ENCODE assay signal across 7 mouse cellular contexts in genomic region chr4:53218291-53218640, GRCm38 (mm10). TPM values are rescaled to one million over a fixed set of nuclear protein-coding genes. Genes with fewer than 3 reads are reported as not detected.
DNase-seq lines count a peak whose midpoint lies in the region; ATAC-seq and TF ChIP-seq lines count a peak whose summit lies in the region.

No protein-coding gene starts in this region.

- H3K27ac ChIP-seq in lung, postnatal 0 days (ENCODE audit: low read length), result peak overlapping the region; percentile 76; the same call in 1 of the 2 replicates
- H3K27ac ChIP-seq in forebrain, postnatal 0 days (ENCODE audit: low read depth, low read length), result peak overlapping the region; percentile 85
- H3K27ac ChIP-seq in liver, embryonic 16.5 days (ENCODE audit: low read length), result no peak overlapping the region
- H3K27ac ChIP-seq in stomach, postnatal 0 days (replicated peaks), result peak overlapping the region; percentile 40; the same call in 1 of the 2 replicates

- H3K4me3 ChIP-seq in lung, postnatal 0 days (ENCODE audit: low read depth, low read length), result peak overlapping the region; percentile 45
- H3K4me3 ChIP-seq in forebrain, postnatal 0 days (ENCODE audit: low read depth, low read length), result peak overlapping the region; percentile 45
- peak overlapping the region; percentile 51; the same call in 1 of the 2 replicates for H3K4me3 ChIP-seq in liver, embryonic 16.5 days (ENCODE audit: low read depth, low read length)
- peak overlapping the region; percentile 46 for H3K4me3 ChIP-seq in stomach, postnatal 0 days (ENCODE audit: low read depth, low read length)

- TF ChIP-seq CTCF in lung, postnatal 0 days (IDR thresholded peaks at IDR 0.05), result no peak
- no peak for TF ChIP-seq CTCF in forebrain, postnatal 0 days (IDR thresholded peaks at IDR 0.05; ENCODE audit: low read depth)
- TF ChIP-seq CTCF in stomach, postnatal 0 days (IDR thresholded peaks at IDR 0.05; ENCODE audit: low read depth), result no peak

- no peak overlapping the region for H3K9ac ChIP-seq in lung, postnatal 0 days (replicated peaks; ENCODE audit: low read depth)
- peak overlapping the region; percentile 67 for H3K9ac ChIP-seq in forebrain, postnatal 0 days
- no peak overlapping the region for H3K9ac ChIP-seq in liver, embryonic 16.5 days (ENCODE audit: low read depth, low read length)
- peak overlapping the region; percentile 55 for H3K9ac ChIP-seq in stomach, postnatal 0 days (ENCODE audit: low read length)

- DNase-seq in lung, postnatal 0 days (ENCODE audit: low spot score), result no peak
- DNase-seq in lung, postnatal 14 days, result no peak
- DNase-seq in forebrain, postnatal 0 days, result no peak
- no peak for DNase-seq in stomach, postnatal 0 days (ENCODE audit: low spot score)
- DNase-seq in layer of hippocampus, adult 18-20 months (ENCODE audit: low spot score in 2 of 2), result no peak
- no peak for DNase-seq in cerebellum, adult 8-10 months

- H3K4me2 ChIP-seq in lung, postnatal 0 days (replicated peaks; ENCODE audit: low read depth, low read length), result peak overlapping the region; percentile 86
- H3K4me2 ChIP-seq in forebrain, postnatal 0 days (ENCODE audit: low read depth), result peak overlapping the region; percentile 74
- H3K4me2 ChIP-seq in liver, embryonic 16.5 days (ENCODE audit: low read depth, low read length), result peak overlapping the region; percentile 60
- peak overlapping the region; percentile 85 for H3K4me2 ChIP-seq in stomach, postnatal 0 days (replicated peaks; ENCODE audit: low read depth)

- H3K36me3 ChIP-seq in lung, postnatal 0 days (ENCODE audit: insufficient read depth, low read length), result no peaks in the 10 kb centered on the region
- no peaks in the 10 kb centered on the region for H3K36me3 ChIP-seq in forebrain, postnatal 0 days (ENCODE audit: insufficient read depth)
- no peaks in the 10 kb centered on the region for H3K36me3 ChIP-seq in liver, embryonic 16.5 days (ENCODE audit: control insufficient read depth, insufficient read depth)
- H3K36me3 ChIP-seq in stomach, postnatal 0 days (ENCODE audit: control insufficient read depth, insufficient read depth, low read length), result no peaks in the 10 kb centered on the region

- no peaks in the 10 kb centered on the region for H3K9me3 ChIP-seq in lung, postnatal 0 days (ENCODE audit: low read length)
- H3K9me3 ChIP-seq in forebrain, postnatal 0 days (ENCODE audit: low read length), result no peaks in the 10 kb centered on the region
- no peaks in the 10 kb centered on the region for H3K9me3 ChIP-seq in liver, embryonic 16.5 days (replicated peaks; ENCODE audit: control insufficient read depth, low read length)
- H3K9me3 ChIP-seq in stomach, postnatal 0 days (ENCODE audit: control insufficient read depth, low read length), result no peaks in the 10 kb centered on the region

- H3K27me3 ChIP-seq in lung, postnatal 0 days (replicated peaks; ENCODE audit: insufficient read depth, low read length), result no peaks in the 10 kb centered on the region
- H3K27me3 ChIP-seq in forebrain, postnatal 0 days (ENCODE audit: insufficient read depth, low read length), result no peaks in the 10 kb centered on the region
- H3K27me3 ChIP-seq in liver, embryonic 16.5 days (ENCODE audit: control insufficient read depth, insufficient read depth, low read depth, low read length), result no peaks in the 10 kb centered on the region; the same call in 1 of the 2 replicates
- H3K27me3 ChIP-seq in stomach, postnatal 0 days (ENCODE audit: control insufficient read depth, insufficient read depth, low read length), result no peaks in the 10 kb centered on the region

- 35% methylated on average over 5 of the region's 5 CpGs for WGBS in lung, postnatal 0 days
- 29% methylated on average over 5 of the region's 5 CpGs for WGBS in forebrain, postnatal 0 days
- WGBS in liver, embryonic 16.5 days (ENCODE audit: insufficient replicate concordance), result 42% methylated on average over 5 of the region's 5 CpGs
- 31% methylated on average over 5 of the region's 5 CpGs for WGBS in stomach, postnatal 0 days

- H3K4me1 ChIP-seq in lung, postnatal 0 days (ENCODE audit: insufficient read depth, low read depth, low read length), result peaks cover 15% of the 10 kb centered on the region
- peaks cover 13% of the 10 kb centered on the region for H3K4me1 ChIP-seq in forebrain, postnatal 0 days (ENCODE audit: insufficient read depth)
- peaks cover 9% of the 10 kb centered on the region for H3K4me1 ChIP-seq in liver, embryonic 16.5 days (ENCODE audit: control insufficient read depth, low read depth, low read length)
- peaks cover 4% of the 10 kb centered on the region; the same call in 1 of the 2 replicates for H3K4me1 ChIP-seq in stomach, postnatal 0 days (replicated peaks; ENCODE audit: control insufficient read depth, insufficient read depth)

- no peak for ATAC-seq in lung, postnatal 0 days
- no peak for ATAC-seq in forebrain, postnatal 0 days
- ATAC-seq in liver, embryonic 16.5 days (ENCODE audit: low read depth), result no peak
- ATAC-seq in stomach, postnatal 0 days (ENCODE audit: low FRiP score, low TSS enrichment), result no peak

- TF ChIP-seq EP300 in lung, postnatal 0 days (IDR thresholded peaks at IDR 0.05), result 0 out of 2 replicates have a peak, but pooled peaks have one; percentile 24
- no peak for TF ChIP-seq EP300 in stomach, postnatal 0 days (optimal IDR thresholded peaks at IDR 0.05)

RNA-seq across cellular contexts. Expression of gene Abca1, which starts 58.6 kb away (rescaled TPM):
- polyA plus RNA-seq in lung, postnatal 0 days (2015; fragmentation: Nextera tagmentation; extraction: Ambion mirVana), result 3.7 and 4.6 TPM in 2 replicates
- 26.4 and 39.2 TPM in 2 replicates for total RNA-seq in forebrain, postnatal 0 days (2014; rRNA removed)
- polyA plus RNA-seq in forebrain, postnatal 0 days (2015; fragmentation: Nextera tagmentation; extraction: Ambion mirVana), result 3.7 and 6.3 TPM in 2 replicates
- polyA plus RNA-seq in liver, embryonic 16.5 days (2015; fragmentation: Nextera tagmentation; extraction: Ambion mirVana), result 17.0 and 19.0 TPM in 2 replicates
- polyA plus RNA-seq in stomach, postnatal 0 days (2015; fragmentation: Nextera tagmentation; extraction: Ambion mirVana), result 1.6 and 2.0 TPM in 2 replicates
- 10 to 100 TPM; 21.4 to 21.7 TPM for total RNA-seq in layer of hippocampus, adult 18-20 months (2021)

Comparison
In these comparisons a context has a peak if more than half of its experiments do, and no peak if none do; other contexts are left out.
1. H3K9ac ChIP-seq: peak in forebrain, postnatal 0 days (single experiment) and stomach, postnatal 0 days (single experiment); none in lung, postnatal 0 days (single experiment) and liver, embryonic 16.5 days (single experiment).
2. Peak in every context shown above with its lines, with median percentiles within 50 percentile points of each other: H3K4me2 ChIP-seq and H3K4me3 ChIP-seq.